Mouse (Mus musculus): ENCODE measurements at regions not wholly inside any gene's neighbourhood (a gene's known extent, or its start where the extent isn't known, plus 50 kb on each side); places are given as distances from the start of the nearest gene placed in this dataset.
"Not testable (repeated sequence)": the region's sequence is repeated elsewhere in the genome, so short reads cannot be mapped to it uniquely, and the experiment has no call there.

DNA sequence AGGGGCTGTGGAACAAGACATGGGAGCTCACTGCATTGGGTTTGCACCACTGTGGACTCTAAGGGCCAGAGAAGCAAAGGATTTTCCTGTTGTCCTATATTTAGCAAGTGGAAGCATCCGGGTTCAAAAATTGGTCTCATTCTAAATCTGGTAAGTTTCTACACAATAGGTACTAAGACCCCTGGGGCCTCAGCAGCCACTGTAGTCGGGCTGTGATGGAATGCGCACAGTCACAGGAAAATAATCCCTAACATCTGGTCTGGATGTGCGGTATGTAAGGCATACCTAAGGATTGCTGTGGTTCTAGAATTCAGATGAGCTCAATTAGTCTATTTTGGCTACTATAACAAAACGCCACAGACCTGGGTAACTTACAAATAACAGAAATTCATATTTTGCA is 74.4 kb upstream of the Spata13 start:
- intact Hi-C loops (cut with DNase I) = no loop called here
- no peak for DNase-seq (ENCODE audit: low spot score in 2 of 2)

DNA sequence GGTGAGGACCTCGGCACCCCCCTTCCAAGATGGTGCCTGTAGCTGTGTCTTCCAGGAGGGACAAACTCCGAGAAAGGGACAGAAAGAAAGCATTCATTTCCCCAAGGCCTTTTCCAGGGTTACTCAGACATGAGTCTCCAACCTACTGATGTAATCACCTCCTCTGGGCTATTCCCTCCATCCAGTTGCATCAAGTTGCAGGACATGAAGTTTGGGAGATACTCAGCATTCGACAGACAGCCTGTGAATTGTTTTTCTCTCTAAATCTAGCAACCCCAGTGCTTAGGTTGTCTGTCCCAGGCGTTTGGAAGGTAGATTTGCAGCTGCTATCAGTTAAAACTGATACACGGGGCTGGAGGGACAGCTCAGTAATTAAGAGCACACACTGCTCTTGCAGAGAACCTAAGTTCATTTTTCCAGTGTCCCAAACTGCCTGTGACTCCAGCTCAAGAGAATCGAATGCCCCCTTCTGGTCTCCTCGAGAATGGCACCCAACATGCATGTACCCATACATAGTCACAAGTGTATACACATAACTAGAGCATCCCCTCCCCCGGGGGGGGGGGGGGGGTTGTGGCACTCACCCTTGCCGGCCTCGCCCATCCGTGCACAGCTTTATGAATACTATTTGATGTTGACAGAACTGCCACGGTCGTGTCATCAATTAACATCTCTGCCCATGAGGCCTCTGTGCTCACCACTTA is 73.8 kb upstream of the Spata13 start:
- DNase-seq (ENCODE audit: low spot score in 2 of 2) = no peak
- intact Hi-C loops (cut with DNase I) = loop anchor here (2.0 kb wide), 1 partner anchor 75 kb away; the partner anchor contains the start of gene Spata13

DNA sequence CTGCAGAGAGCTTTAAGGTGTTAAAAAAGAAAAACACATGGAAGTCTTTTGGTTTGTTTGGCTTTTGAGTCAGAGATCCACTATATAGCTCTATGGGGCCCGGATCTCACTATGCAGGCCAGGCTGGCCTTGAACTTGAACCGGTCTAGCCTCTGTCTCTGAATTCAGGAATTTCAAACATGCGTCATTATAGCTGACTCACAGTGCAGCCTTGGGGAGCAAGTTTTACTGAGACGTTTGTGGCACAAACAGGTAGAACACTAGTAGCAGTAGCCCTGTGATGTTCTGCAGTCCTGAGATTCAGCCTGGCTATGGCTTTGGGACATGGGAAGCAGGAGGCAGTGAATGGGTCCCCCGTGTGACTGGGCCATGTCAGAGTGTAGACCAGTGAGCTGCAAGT is 57.5 kb upstream of the Spata13 start:
- intact Hi-C loops (cut with DNase I) = no loop called here
- no peak for DNase-seq (ENCODE audit: low spot score in 2 of 2)

DNA sequence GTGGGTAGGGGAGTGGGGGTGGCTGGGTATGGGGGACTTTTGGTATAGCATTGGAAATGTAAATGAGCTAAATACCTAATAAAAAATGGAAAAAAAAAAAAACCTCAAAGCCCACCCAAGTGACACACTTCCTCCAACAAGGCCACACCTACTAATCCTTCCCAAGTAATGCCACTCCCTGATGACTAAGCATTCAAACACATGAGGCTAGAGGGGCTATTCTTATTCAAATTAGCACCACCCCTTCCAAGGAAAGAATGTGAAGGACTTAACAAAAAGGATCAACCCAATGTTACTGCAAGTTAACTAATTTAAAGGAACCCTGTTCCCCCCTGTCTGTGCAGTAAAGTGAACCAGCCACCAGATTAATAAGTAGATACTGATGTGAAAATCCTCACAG is 53.7 kb upstream of the Spata13 start:
- intact Hi-C loops (cut with DNase I); DNase-seq (ENCODE audit: low spot score in 2 of 2): not testable (repeated sequence)
